Mouse (Mus musculus) neutrophil, adult 5-6 weeks (primary cell): Measurements from ENCODE around the gene Cdc42ep1. TPM values are rescaled to one million over a fixed set of nuclear protein-coding genes. Genes with fewer than 3 reads are reported as not detected.
A peak's percentile ranks its signal among the peaks of the same experiment; 100 is the strongest.

Experiments used
- ATAC-seq: fragments of 151-379, 151-347 bp; 2 replicates; pipeline ENCODE4 v1.8.0; 2017; ENCODE audit warnings: mild to moderate bottlenecking, moderate TSS enrichment; ENCODE audit not compliant: insufficient number of reproducible peaks, poor library complexity, low FRiP score, severe bottlenecking; ENCODE audit errors: extremely low read depth
- total RNA-seq: library from RNA; stranded (forward); fragments of 200-1000 nt; gene quantifications from 2 replicates; pipeline ENCODE4 v1.2.3, GENCODE M21; 2017

Cdc42ep1 gene
- total RNA-seq, 1 experiment from 2014 or later: not detected

- ATAC-seq: no peak
Measured at GRCm38 (mm10) chr15:78872021-78872608, 29.7 kb downstream of the Cdc42ep1 start.

- no peak for ATAC-seq
Measured at GRCm38 (mm10) chr15:78873803-78874435, 31.5 kb downstream of the Cdc42ep1 start.

GRCm38 (mm10) chr15:78874989-78875388, 32.6 kb downstream of the Cdc42ep1 start:
- no peak for ATAC-seq

- no peak for ATAC-seq
Measured at GRCm38 (mm10) chr15:78875537-78875936, 33.1 kb downstream of the Cdc42ep1 start.

GRCm38 (mm10) chr15:78876258-78876696, 33.9 kb downstream of the Cdc42ep1 start:
- ATAC-seq: peak; percentile 27; the same call in 1 of the 2 replicates

GRCm38 (mm10) chr15:78876991-78877809, 34.8 kb downstream of the Cdc42ep1 start, which contains the start of gene Gga1:
Gene Gga1 (plus strand): TSS chr15:78877190.
- ATAC-seq: peak; percentile 80

- no peak for ATAC-seq
Measured at GRCm38 (mm10) chr15:78877810-78878390, 35.5 kb downstream of the Cdc42ep1 start.

- peak; percentile 30 for ATAC-seq
Measured at GRCm38 (mm10) chr15:78878792-78879516, 36.5 kb downstream of the Cdc42ep1 start.

GRCm38 (mm10) chr15:78880432-78880831, 38.0 kb downstream of the Cdc42ep1 start:
- no peak for ATAC-seq

- ATAC-seq: no peak
Measured at GRCm38 (mm10) chr15:78881828-78882227, 39.4 kb downstream of the Cdc42ep1 start.

- ATAC-seq: no peak
Measured at GRCm38 (mm10) chr15:78889401-78889853, 47.0 kb downstream of the Cdc42ep1 start.

GRCm38 (mm10) chr15:78892440-78892839, 50.0 kb downstream of the Cdc42ep1 start:
- no peak for ATAC-seq

- ATAC-seq: no peak
Measured at GRCm38 (mm10) chr15:78894726-78895125, 52.3 kb downstream of the Cdc42ep1 start.

- no peak for ATAC-seq
Measured at GRCm38 (mm10) chr15:78895741-78896140, 53.3 kb downstream of the Cdc42ep1 start.

GRCm38 (mm10) chr15:78896149-78896548, 53.7 kb downstream of the Cdc42ep1 start:
- ATAC-seq: no peak; the same call in 1 of the 2 replicates

GRCm38 (mm10) chr15:78897488-78897887, 55.1 kb downstream of the Cdc42ep1 start:
- no peak for ATAC-seq

- peak; percentile 37; the same call in 1 of the 2 replicates for ATAC-seq
Measured at GRCm38 (mm10) chr15:78898507-78899001, 56.1 kb downstream of the Cdc42ep1 start.

GRCm38 (mm10) chr15:78899409-78899739, 57.0 kb downstream of the Cdc42ep1 start, which contains the start of gene Gm49510:
Gene Gm49510 (plus strand): TSS chr15:78899667.
- no peak for ATAC-seq
